Mouse (Mus musculus): ENCODE results near the gene Bpifa5.

GRCm38 (mm10) chr2:154211881-154212280 is 49.5 kb downstream of the Bpifa5 start:
- TF ChIP-seq CTCF (IDR thresholded peaks at IDR 0.05; ENCODE audit: low read depth) (no peak), EP300 (IDR thresholded peaks at IDR 0.05; ENCODE audit: low read depth) (no peak)
